Mouse (Mus musculus) lung, adult 2 months (tissue): ENCODE results near the gene Wdr6.

Experiments used
- CTCF ChIP-seq: fragments of 200-500 bp; IDR thresholded peaks from 2 replicates; pipeline ENCODE4 v1.5.1; 2011; ENCODE audit warnings: mild to moderate bottlenecking, low read length, control low read depth; ENCODE audit not compliant: insufficient read depth
- POLR2A ChIP-seq: fragments of 200-500 bp; IDR thresholded peaks from 2 replicates; pipeline ENCODE4 v1.6.1; 2011; ENCODE audit warnings: low read depth, mild to moderate bottlenecking, control low read depth, low read length, borderline replicate concordance; ENCODE audit errors: extremely low read depth

- TF ChIP-seq CTCF (no peak), POLR2A (no peak)
Measured at GRCm38 (mm10) chr9:108628141-108628540, 49.6 kb upstream of the Wdr6 start.
